Mouse (Mus musculus): ENCODE results near the gene Flywch1.

Gene Flywch1

DNA sequence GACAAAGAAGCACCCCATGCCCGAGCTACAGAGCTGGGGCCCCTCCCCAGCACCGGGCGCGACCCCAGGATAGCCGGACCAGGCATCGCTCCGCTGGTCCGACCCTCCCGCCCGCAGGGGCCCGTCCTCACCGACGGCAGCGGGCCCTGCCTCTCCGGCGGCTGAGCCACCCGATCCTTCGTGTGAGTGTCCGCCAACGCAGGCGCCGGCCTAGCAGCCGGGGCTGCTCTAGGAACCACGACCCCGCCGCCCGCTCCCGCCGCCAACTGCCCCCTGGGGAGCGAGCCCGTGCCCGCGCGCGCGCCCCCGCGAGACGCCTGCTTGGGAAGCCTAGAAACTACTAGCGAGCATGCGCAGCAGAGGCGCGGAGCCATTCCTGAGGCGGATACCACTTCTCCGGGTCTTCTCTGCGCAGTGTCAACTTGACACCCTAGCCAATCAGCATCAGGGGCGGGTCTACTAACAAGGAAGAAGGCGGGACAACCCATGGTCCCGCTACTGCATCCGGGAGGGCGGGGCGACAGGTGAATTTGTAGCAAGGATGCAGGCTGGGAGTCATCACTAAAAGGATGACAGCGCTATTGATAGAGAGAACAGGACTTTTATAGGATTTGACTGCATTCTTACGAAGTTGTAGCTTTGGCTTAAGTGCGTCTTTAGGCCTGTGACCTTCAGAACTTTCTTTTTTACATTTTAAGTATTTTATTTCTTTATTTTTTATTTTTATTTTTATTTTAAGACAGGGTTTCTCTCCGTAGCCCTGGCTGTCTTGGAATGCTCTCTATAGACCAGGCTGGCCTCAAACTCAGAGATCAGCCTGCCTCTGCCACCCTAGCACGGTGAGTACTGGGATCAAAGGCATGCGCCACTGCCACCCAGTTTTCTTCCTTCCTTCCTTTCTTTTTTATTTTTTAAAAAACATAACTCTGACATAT, at the start of gene Flywch1:
TSS of gene Flywch1 (minus strand) at position 319 of the 935 bp plus-strand sequence.
- peak; percentile 97 for DNase-seq

DNA sequence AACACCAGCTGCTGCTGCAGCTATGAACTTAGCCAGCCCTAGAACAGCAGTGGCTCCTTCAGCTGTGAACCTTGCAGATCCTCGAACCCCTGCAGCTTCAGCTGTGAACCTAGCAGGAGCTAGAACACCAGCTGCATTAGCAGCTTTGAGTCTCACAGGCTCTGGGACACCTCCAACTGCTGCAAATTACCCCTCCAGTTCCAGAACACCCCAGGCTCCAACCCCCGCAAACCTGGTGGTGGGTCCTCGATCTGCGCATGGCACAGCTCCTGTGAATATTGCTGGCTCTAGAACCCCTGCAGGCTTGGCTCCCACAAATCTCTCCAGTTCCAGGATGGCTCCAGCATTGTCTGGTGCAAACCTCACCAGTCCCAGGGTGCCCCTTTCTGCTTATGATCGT, 49.3 kb upstream of the Flywch1 start:
- no peak for DNase-seq

DNA sequence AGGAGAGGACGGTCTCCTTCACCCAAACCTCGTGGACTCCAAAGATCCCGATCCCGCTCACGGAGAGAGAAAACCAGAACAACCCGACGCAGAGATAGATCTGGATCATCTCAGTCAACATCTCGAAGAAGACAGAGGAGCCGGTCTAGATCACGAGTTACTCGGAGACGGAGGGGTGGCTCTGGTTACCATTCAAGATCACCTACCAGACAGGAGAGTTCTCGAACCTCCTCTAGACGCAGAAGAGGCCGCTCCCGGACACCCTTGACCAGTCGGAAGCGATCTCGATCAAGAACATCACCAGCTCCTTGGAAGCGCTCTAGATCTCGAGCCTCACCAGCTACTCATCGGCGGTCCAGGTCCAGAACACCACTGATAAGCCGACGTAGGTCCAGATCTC, 47.8 kb upstream of the Flywch1 start:
- DNase-seq = no peak

DNA sequence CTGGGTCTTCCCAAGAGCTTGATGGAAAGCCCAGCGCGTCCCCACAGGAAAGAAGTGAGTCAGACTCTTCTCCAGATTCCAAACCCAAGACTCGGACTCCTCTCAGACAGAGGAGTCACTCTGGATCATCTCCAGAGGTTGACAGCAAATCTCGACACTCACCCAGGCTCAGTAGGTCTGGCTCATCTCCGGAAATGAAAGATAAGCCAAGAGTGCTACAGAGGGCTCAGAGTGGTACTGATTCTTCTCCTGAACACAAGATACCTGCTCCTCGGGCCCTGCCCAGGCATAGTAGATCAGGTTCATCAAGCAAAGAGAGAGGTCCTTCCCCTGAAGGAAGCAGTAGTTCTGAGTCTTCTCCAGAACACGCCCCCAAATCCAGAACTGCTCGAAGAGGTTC, 47.2 kb upstream of the Flywch1 start:
- DNase-seq = no peak

DNA sequence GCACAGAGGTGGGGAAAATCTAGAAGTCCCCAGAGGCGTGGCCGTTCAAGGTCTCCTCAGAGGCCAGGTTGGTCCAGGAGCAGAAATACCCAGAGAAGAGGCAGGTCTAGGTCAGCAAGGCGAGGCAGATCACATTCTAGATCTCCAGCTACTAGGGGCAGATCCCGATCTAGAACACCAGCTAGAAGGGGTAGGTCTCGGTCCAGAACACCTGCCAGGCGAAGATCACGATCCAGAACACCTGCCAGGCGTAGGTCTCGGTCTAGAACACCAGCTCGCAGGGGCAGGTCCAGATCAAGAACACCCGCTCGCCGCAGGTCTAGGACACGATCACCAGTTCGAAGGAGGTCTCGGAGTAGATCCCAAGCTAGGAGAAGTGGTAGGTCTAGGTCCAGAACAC, 44.2 kb upstream of the Flywch1 start:
- DNase-seq = no peak

GRCm38 (mm10) chr17:23807918-23808317, 36.5 kb upstream of the Flywch1 start:
- no peak for DNase-seq

DNA sequence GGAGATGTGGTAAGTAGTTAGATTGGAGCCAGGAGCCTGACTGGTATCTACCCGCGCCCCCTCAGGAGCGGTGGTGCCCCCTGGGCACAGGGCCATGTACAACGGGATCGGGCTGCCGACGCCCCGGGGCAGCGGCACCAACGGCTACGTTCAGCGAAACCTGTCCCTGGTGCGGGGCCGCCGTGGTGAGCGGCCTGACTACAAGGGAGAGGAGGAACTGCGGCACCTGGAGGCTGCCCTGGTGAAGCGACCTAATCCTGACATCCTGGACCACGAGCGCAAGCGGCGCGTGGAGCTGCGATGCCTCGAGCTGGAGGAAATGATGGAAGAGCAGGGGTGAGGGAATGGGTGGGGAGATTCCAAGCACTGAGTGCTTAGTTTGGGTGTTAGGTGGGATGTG, 35.5 kb upstream of the Flywch1 start:
- DNase-seq = no peak

- DNase-seq = no peak
Observed at GRCm38 (mm10) chr17:23804426-23805085, 33.2 kb upstream of the Flywch1 start.

GRCm38 (mm10) chr17:23803366-23804041, 32.1 kb upstream of the Flywch1 start:
- DNase-seq = peak; percentile 77

GRCm38 (mm10) chr17:23802746-23803365, 31.5 kb upstream of the Flywch1 start:
- peak; percentile 95 for DNase-seq

DNA sequence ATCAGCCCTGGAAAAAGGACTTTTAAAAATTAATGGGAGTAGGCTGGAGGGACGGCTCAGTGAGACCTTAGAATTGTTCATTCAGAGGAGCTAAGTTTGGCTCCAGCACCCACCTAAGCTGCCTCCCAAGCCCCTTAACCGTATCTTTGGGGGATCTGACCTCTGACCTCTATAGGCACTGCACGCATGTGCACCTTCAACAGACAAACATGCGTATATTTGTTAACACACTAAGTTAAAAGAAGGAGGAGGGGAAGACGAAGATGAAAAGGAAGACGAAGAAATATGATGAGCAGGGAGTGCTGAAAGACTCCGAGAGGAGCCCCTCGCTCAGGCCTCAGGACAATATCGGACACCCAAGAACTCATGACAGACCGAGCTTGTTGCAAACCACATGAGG, 30.2 kb upstream of the Flywch1 start:
- no peak for DNase-seq

DNA sequence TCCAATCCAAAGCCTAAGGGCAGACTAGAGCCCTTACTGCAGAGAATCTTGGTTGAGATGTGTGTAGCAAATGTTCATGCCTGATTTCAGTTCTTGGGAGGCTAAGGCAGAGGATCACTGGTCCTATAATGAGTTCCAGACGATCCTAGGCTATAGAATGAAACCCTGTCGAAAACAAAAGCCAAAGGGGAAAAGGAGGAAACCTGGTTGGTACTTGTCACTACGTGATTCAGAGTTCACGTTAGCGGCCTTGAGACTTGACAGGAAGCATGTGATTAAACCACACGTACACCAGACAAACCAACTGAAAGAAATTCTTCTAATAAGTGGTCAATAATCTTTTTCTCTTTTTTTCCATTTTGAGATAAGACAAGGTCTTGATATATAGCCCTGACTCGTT, 25.9 kb upstream of the Flywch1 start:
- DNase-seq = no peak

- no peak for DNase-seq
Observed at GRCm38 (mm10) chr17:23795323-23795722, 23.9 kb upstream of the Flywch1 start.

DNA sequence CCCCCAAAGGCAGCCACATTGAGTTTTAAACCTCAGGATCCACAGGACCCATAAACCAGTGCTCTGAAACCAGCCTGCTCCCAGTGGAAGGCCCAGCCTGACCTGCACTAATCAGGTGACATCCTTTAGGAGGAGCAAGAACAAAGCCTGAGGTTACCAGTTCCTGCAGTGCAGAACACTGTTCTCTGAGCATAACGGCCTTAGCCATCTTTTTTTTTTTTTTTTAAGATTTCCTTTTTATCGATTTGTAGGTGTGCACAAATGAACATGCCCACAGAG, 19.6 kb upstream of the Flywch1 start:
- no peak for DNase-seq

- DNase-seq = peak; percentile 59
Observed at GRCm38 (mm10) chr17:23790269-23791078, 19.1 kb upstream of the Flywch1 start, which contains the start of gene Srrm2. Gene Srrm2, plus strand, starts transcription at chr17:23790532.

DNA sequence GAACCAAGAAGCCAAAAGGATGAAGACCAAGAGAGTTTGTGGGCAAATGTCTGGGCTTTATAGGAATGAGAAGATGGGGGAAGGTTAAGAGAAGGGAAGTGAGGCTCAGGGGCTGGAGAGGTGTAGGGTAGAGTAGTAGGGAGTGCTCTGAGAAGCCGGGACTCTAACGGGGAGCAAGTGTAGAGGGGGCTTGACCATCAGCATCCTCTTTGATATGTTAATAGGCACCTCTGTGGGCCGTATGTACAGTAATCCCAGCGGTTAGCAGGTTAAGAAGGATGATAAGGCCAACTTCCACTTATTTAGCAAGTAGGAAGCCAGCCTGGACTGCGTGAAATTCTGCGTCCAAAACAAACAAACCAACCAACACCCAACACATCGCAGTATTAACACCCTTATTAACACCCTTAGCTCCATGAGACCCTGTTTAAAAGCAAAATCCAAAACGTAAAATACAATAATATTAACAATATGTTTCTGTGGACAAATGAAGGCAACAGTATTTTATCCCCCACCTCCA, 18.4 kb upstream of the Flywch1 start:
- DNase-seq = no peak

DNA sequence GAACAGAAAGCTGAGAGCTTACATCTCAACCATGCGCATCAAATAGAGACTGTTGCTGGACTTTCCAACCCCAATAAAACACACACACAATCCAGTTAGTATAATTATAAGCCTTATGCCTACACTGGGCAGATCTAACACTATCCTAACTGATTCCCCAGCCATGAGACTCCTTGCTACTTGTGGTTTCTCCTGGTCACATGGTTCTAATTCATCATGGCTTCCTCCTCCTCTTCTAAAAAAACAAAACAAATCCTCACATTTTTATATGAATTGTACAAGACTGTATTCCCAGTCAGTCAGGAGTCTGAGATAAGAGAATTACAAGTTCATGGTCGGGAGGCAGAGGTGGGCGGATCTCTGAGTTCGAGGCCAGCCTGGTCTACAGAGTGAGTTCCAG, 17.6 kb upstream of the Flywch1 start:
- DNase-seq = no peak

DNA sequence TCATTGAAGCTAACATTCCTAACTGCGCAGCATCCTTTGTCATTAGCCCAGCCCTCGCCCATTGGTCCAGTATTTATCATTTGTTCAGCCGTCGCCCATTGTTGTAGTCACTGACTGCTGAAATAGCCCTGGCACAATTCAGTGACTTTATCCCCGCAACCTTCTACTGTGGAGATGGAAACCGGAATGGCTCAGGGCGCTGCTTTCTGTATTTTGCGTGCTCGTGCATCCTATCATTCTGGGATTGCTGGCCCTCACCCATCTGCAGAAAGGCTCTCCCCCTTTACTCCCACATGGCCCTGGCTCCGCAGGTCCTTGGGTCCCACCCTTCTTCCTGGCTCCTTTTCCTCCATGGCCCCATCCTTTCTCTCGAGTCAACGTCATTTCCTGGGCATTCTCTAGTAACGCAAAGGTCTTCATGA, 15.1 kb upstream of the Flywch1 start:
- DNase-seq = no peak

DNA sequence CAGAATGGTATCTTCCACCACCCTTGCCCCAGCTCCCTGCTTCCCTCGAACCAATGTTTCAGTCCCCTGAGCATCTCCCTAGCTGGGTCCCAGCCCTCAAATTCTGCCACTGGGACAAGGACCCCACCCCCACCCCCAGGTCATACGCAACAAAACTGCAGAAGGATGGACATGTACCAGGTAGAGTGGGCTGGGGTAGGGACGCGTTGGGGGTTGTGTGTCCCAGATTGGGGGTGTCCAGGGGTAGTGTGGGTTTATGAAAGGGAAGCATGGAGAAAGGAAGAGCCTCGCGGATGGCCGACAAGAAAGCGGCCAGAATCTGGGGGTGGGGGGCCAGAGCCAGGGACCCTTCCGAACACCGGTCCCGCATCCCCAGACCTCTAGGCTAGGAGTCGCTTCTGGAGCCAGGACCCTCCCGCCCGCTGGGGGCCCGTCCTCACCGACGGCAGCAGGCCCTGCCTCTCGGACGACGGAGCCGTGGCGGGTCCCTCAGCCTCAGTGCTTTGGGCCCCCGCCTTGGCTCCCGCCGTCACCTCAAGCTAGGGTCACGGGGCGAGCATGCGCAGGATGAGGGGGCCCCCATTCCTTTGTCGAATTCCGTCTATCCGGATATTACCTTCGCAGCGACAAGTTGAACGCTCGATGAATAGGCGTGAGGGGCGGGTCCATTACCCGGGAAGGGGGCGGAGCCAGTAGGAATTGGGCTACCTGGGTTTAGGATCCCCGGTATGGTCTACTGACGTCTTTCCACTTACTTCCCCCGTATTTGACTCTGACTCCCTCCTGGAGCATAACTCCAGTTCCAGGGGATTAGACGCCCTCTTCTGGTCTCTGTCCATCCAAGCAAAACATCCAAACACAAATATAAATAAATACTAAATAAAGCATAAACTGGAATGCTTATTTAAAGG, 14.4 kb upstream of the Flywch1 start, which contains the start of gene Flywch2:
TSS of gene Flywch2 (minus strand) at position 521 of the 911 bp plus-strand sequence.
- DNase-seq = peak; percentile 70

- DNase-seq = no peak
Observed at GRCm38 (mm10) chr17:23783352-23783751, 11.9 kb upstream of the Flywch1 start.

DNA sequence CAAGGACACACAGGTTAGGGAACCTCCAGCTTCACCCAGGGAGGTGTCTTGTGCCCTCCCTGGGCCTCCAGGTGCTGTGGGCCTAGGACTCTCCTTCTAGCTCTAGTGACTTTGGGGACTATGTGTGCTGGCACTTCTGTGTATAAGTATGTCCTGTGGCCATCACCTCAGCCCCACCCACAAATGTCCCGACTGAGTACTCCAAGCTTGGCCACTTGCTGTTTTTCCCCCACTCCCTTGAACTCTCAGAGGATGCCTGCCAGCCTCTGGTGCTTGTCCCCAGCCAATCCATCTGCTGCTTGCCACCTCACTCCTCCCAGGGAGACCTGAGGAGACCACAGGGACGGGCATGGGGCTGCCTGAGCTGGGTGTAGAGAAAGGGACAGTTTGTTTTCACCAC, 7.0 kb upstream of the Flywch1 start:
- DNase-seq = no peak

All from thymus, postnatal 25 days (tissue).